Mouse (Mus musculus) stomach, embryonic 16.5 days (tissue): ENCODE measurements around the gene Gch1. TPM values are rescaled to one million over a fixed set of nuclear protein-coding genes. Genes with fewer than 3 reads are reported as not detected.

Experiments
- ATAC-seq: fragments of 200-750 bp; cut with Nextera tagmentation; 2 replicates; pipeline ENCODE4 v1.8.0; 2017; ENCODE audit warnings: moderate number of reproducible peaks, moderate TSS enrichment; ENCODE audit not compliant: insufficient read depth, low FRiP score
- H3K27ac ChIP-seq: fragments of 300-500 bp; sonication (generic); 2 replicates; pipeline ENCODE4 v1.5.1; 2014; ENCODE audit warnings: low read length
- H3K27me3 ChIP-seq: fragments of 300-500 bp; sonication (generic); 2 replicates; pipeline ENCODE4 v1.6.1; 2014; ENCODE audit warnings: low read length, control low read depth, mixed read lengths; ENCODE audit not compliant: control insufficient read depth, insufficient read depth
- H3K36me3 ChIP-seq: fragments of 300-500 bp; sonication (generic); 2 replicates; pipeline ENCODE4 v1.6.1; 2014; ENCODE audit warnings: low read length; ENCODE audit not compliant: control insufficient read depth, insufficient read depth
- H3K4me1 ChIP-seq: fragments of 300-500 bp; sonication (generic); 2 replicates; pipeline ENCODE4 v1.6.1; 2014; ENCODE audit warnings: low read length, control low read depth, mixed read lengths; ENCODE audit not compliant: control insufficient read depth, insufficient read depth
- H3K4me2 ChIP-seq: fragments of 300-500 bp; sonication (generic); 2 replicates; pipeline ENCODE4 v1.6.1; 2014; ENCODE audit warnings: low read depth, low read length, mixed read lengths
- H3K4me3 ChIP-seq: fragments of 300-500 bp; sonication (generic); replicated peaks from 2 replicates; pipeline ENCODE4 v1.5.1; 2014; ENCODE audit warnings: mild to moderate bottlenecking, low read length
- H3K9ac ChIP-seq: fragments of 300-500 bp; sonication (generic); 2 replicates; pipeline ENCODE4 v1.6.1; 2014; ENCODE audit warnings: low read length
- H3K9me3 ChIP-seq: fragments of 300-500 bp; sonication (generic); replicated peaks from 2 replicates; pipeline ENCODE4 v1.6.1; 2016; ENCODE audit warnings: low read length, control low read depth; ENCODE audit not compliant: control insufficient read depth
- WGBS: fragments of 180-500 bp; shearing (Covaris S2); extraction: QIAGEN DNeasy Blood & Tissue Kit; methylation state at CpG from one replicate; pipeline ENCODE4 v1.1.7; 2014; 5-methylcytosine and 5-hydroxymethylcytosine counted together
- polyA plus RNA-seq: library from polyadenylated mRNA; unstranded; fragments of >200 nt; fragmentation: Nextera tagmentation; extraction: Ambion mirVana; gene quantifications from 2 replicates; pipeline ENCODE4 v1.2.1, GENCODE M21; 2015

Gch1 gene
- polyA plus RNA-seq, 1 experiment from 2014 or later: 5.9 TPM

GRCm38 (mm10) chr14:47176226-47176625, 13.0 kb downstream of the Gch1 start:
- ATAC-seq: no peak
- Histone ChIP-seq H3K36me3 (no peaks in the 10 kb centered on the region), H3K9me3 (no peaks in the 10 kb centered on the region), H3K27ac (no peak overlapping the region), H3K4me1 (peaks cover 6% of the 10 kb centered on the region), H3K4me2 (no peak overlapping the region), H3K27me3 (no peaks in the 10 kb centered on the region), H3K4me3 (no peak overlapping the region), H3K9ac (no peak overlapping the region)
- 91% methylated on average over 5 of the region's 5 CpGs for WGBS

- H3K4me2 ChIP-seq: no peak overlapping the region
- no peak overlapping the region for H3K9ac ChIP-seq
- H3K4me1 ChIP-seq: peaks cover 6% of the 10 kb centered on the region
- H3K36me3 ChIP-seq: no peaks in the 10 kb centered on the region
- H3K27me3 ChIP-seq: no peaks in the 10 kb centered on the region
- ATAC-seq: no peak
- H3K9me3 ChIP-seq: no peaks in the 10 kb centered on the region
- no peak overlapping the region for H3K27ac ChIP-seq
- 77% methylated on average over 5 of the region's 5 CpGs for WGBS
- no peak overlapping the region for H3K4me3 ChIP-seq
Measured at GRCm38 (mm10) chr14:47175136-47175535, 14.1 kb downstream of the Gch1 start.

- no peak for ATAC-seq
- Histone ChIP-seq H3K4me2 (no peak overlapping the region), H3K9me3 (no peaks in the 10 kb centered on the region), H3K4me3 (no peak overlapping the region), H3K36me3 (no peaks in the 10 kb centered on the region), H3K9ac (no peak overlapping the region), H3K27me3 (no peaks in the 10 kb centered on the region), H3K27ac (no peak overlapping the region), H3K4me1 (no peaks in the 10 kb centered on the region)
- WGBS: 68% methylated on average over 5 of the region's 5 CpGs
Measured at GRCm38 (mm10) chr14:47172073-47172472, 17.1 kb downstream of the Gch1 start.

- Histone ChIP-seq H3K27ac (no peak overlapping the region), H3K4me1 (no peaks in the 10 kb centered on the region), H3K36me3 (no peaks in the 10 kb centered on the region), H3K9me3 (no peaks in the 10 kb centered on the region), H3K4me3 (no peak overlapping the region), H3K4me2 (no peak overlapping the region), H3K27me3 (no peaks in the 10 kb centered on the region), H3K9ac (no peak overlapping the region)
- ATAC-seq: no peak
- 47% methylated on average over 3 of the region's 3 CpGs for WGBS
Measured at GRCm38 (mm10) chr14:47170499-47171109, 18.6 kb downstream of the Gch1 start.

GRCm38 (mm10) chr14:47169677-47170410, 19.4 kb downstream of the Gch1 start:
- ATAC-seq: no peak
- H3K36me3 ChIP-seq: no peaks in the 10 kb centered on the region
- H3K9ac ChIP-seq: no peak overlapping the region
- H3K4me3 ChIP-seq: no peak overlapping the region
- WGBS: 69% methylated on average over 9 of the region's 9 CpGs
- H3K9me3 ChIP-seq: no peaks in the 10 kb centered on the region
- no peaks in the 10 kb centered on the region for H3K4me1 ChIP-seq
- H3K4me2 ChIP-seq: no peak overlapping the region
- H3K27ac ChIP-seq: no peak overlapping the region
- H3K27me3 ChIP-seq: no peaks in the 10 kb centered on the region

GRCm38 (mm10) chr14:47165741-47166140, 23.5 kb downstream of the Gch1 start:
- Histone ChIP-seq H3K4me2 (no peak overlapping the region), H3K4me3 (no peak overlapping the region), H3K36me3 (no peaks in the 10 kb centered on the region), H3K9me3 (no peaks in the 10 kb centered on the region), H3K27ac (no peak overlapping the region), H3K9ac (no peak overlapping the region), H3K27me3 (no peaks in the 10 kb centered on the region), H3K4me1 (no peaks in the 10 kb centered on the region)
- ATAC-seq: no peak
- 88% methylated on average over 5 of the region's 5 CpGs for WGBS

GRCm38 (mm10) chr14:47165117-47165516, 24.1 kb downstream of the Gch1 start:
- Histone ChIP-seq H3K27ac (no peak overlapping the region), H3K4me1 (no peaks in the 10 kb centered on the region), H3K36me3 (no peaks in the 10 kb centered on the region), H3K9me3 (no peaks in the 10 kb centered on the region), H3K4me2 (no peak overlapping the region), H3K4me3 (no peak overlapping the region), H3K27me3 (no peaks in the 10 kb centered on the region), H3K9ac (no peak overlapping the region)
- WGBS: 85% methylated on average over 5 of the region's 5 CpGs
- ATAC-seq: no peak

- 85% methylated on average over 3 of the region's 5 CpGs for WGBS
- Histone ChIP-seq H3K4me2 (no peak overlapping the region), H3K27me3 (no peaks in the 10 kb centered on the region), H3K9me3 (no peaks in the 10 kb centered on the region), H3K27ac (no peak overlapping the region), H3K9ac (no peak overlapping the region), H3K36me3 (no peaks in the 10 kb centered on the region), H3K4me3 (no peak overlapping the region), H3K4me1 (no peaks in the 10 kb centered on the region)
- ATAC-seq: no peak
Measured at GRCm38 (mm10) chr14:47161921-47162427, 27.2 kb downstream of the Gch1 start.

- no peaks in the 10 kb centered on the region for H3K4me1 ChIP-seq
- no peak overlapping the region for H3K9ac ChIP-seq
- H3K4me2 ChIP-seq: no peak overlapping the region
- H3K9me3 ChIP-seq: no peaks in the 10 kb centered on the region
- no peak for ATAC-seq
- H3K36me3 ChIP-seq: no peaks in the 10 kb centered on the region
- no peak overlapping the region for H3K27ac ChIP-seq
- H3K27me3 ChIP-seq: no peaks in the 10 kb centered on the region
- no peak overlapping the region for H3K4me3 ChIP-seq
- 64% methylated on average over 2 of the region's 2 CpGs for WGBS
Measured at GRCm38 (mm10) chr14:47160051-47160640, 29.1 kb downstream of the Gch1 start.
